Mouse (Mus musculus): ENCODE results near the gene Wdpcp.

DNA sequence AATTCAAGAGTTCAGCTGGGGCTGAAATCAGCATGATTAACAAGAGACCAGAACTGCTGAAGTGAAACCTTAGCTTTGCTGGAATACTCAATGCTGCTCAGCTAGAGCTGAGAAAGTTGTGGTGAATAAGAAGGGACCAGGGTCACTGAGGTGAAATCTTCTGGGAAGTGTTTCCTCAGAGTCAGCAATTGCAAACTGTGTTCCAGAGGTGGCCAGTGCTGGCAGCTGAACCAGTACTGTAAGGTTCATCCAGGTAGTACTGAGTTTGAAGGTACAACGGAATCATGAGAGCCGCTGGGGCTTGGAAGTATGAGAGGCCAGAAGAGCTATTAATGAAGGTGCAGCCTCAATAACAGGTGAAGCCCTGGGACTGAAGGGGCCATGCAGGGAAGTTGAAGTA is 31.4 kb upstream of the Wdpcp start:
- no peak for TF ChIP-seq CTCF (IDR thresholded peaks at IDR 0.05; ENCODE audit: insufficient read depth, low read depth, low read length)
- TF ChIP-seq POLR2A (IDR thresholded peaks at IDR 0.05; ENCODE audit: insufficient read depth, low read depth, low read length) = no peak

Measured in olfactory bulb, adult 2 months (tissue).